Mouse (Mus musculus) E14TG2a.4 (cell line): ENCODE measurements around the gene Azin2.

Experiments used
- CTCF ChIP-seq: conservative IDR thresholded peaks from 2 replicates; pipeline ENCODE4 v1.5.1; 2014; ENCODE audit warnings: low read length
- NANOG ChIP-seq: IDR thresholded peaks from 2 replicates; pipeline ENCODE4 v1.6.1; 2014; ENCODE audit warnings: borderline replicate concordance, low read length, mixed read lengths
- POU5F1 ChIP-seq: IDR thresholded peaks from 2 replicates; pipeline ENCODE4 v1.6.1; 2014; ENCODE audit warnings: low read length, borderline replicate concordance

DNA sequence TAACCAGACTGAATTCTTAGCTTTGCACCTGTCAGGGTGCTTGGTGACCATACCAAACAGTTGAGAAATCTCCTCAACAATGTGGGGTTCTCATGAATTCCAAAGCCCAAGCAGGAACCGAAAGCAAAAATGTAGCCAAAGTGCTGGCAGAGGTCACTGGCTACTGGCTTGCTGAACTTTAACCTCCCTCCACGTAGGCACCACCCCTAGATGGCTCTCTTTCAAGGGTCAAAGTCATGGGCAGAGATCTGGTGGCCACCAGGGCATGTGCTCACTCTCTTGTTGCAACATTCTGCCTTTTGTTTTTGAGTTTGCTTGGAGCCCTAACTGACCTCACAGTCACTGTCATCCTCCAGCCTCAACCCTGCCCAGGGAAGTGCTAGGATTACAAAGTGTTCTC is 21.4 kb upstream of the Azin2 start:
- TF ChIP-seq CTCF (no peak), NANOG (no peak), POU5F1 (no peak)
